Mouse (Mus musculus) gastrocnemius, postnatal 10 days (tissue): Measurements from ENCODE around the gene Cacnb2. TPM values are rescaled to one million over a fixed set of nuclear protein-coding genes. Genes with fewer than 3 reads are reported as not detected.

Source experiments
- DNase-seq: peaks from one replicate; pipeline ENCODE4 v3.0.0; 2021; ENCODE audit warnings: mixed read lengths
- long read RNA-seq, 2 experiments: library from polyadenylated mRNA; stranded (forward); transcript quantifications; one replicate each; pipeline ENCODE4 v2.0.0; 2021
- total RNA-seq, 2 experiments: library from RNA; stranded (reverse); gene quantifications; 2 replicates each; pipeline ENCODE4 v1.2.3; 2021

Gene Cacnb2
- 1 to 10 TPM; 1.6 to 1.8 TPM for total RNA-seq
- long read RNA-seq, experiment 1, result 0 reads
- long read RNA-seq, experiment 2, result 0 reads

GRCm38 (mm10) chr2:14602788-14603187 lies at the start of gene Cacnb2:
Cacnb2 (plus strand) TSS chr2:14603088.
- no peak for DNase-seq

- no peak for DNase-seq
Measured at GRCm38 (mm10) chr2:14568020-14568419, 34.9 kb upstream of the Cacnb2 start.

- no peak for DNase-seq
Measured at GRCm38 (mm10) chr2:14571300-14571699, 31.6 kb upstream of the Cacnb2 start.

GRCm38 (mm10) chr2:14589541-14589940 lies 13.3 kb upstream of the Cacnb2 start:
- no peak for DNase-seq

GRCm38 (mm10) chr2:14597909-14598563 lies 4.9 kb upstream of the Cacnb2 start:
- DNase-seq, result no peak

- DNase-seq, result peak; percentile 48
Measured at GRCm38 (mm10) chr2:14603784-14604781, 1.2 kb downstream of the Cacnb2 start.

- peak; percentile 18 for DNase-seq
Measured at GRCm38 (mm10) chr2:14604791-14605190, 1.9 kb downstream of the Cacnb2 start.

- no peak for DNase-seq
Measured at GRCm38 (mm10) chr2:14605207-14605606, 2.3 kb downstream of the Cacnb2 start.

- no peak for DNase-seq
Measured at GRCm38 (mm10) chr2:14608606-14609005, 5.7 kb downstream of the Cacnb2 start.

- no peak for DNase-seq
Measured at GRCm38 (mm10) chr2:14612705-14613104, 9.8 kb downstream of the Cacnb2 start.

- DNase-seq, result no peak
Measured at GRCm38 (mm10) chr2:14616361-14616760, 13.5 kb downstream of the Cacnb2 start.

- no peak for DNase-seq
Measured at GRCm38 (mm10) chr2:14620120-14620853, 17.4 kb downstream of the Cacnb2 start.

GRCm38 (mm10) chr2:14620891-14621290 lies 18.0 kb downstream of the Cacnb2 start:
- no peak for DNase-seq

- no peak for DNase-seq
Measured at GRCm38 (mm10) chr2:14623820-14624219, 20.9 kb downstream of the Cacnb2 start.

- DNase-seq, result no peak
Measured at GRCm38 (mm10) chr2:14629814-14630492, 27.1 kb downstream of the Cacnb2 start.

GRCm38 (mm10) chr2:14631590-14631989 lies 28.7 kb downstream of the Cacnb2 start:
- no peak for DNase-seq

- no peak for DNase-seq
Measured at GRCm38 (mm10) chr2:14633202-14633601, 30.3 kb downstream of the Cacnb2 start.

GRCm38 (mm10) chr2:14639266-14639665 lies 36.4 kb downstream of the Cacnb2 start:
- no peak for DNase-seq

GRCm38 (mm10) chr2:14639877-14640276 lies 37.0 kb downstream of the Cacnb2 start:
- DNase-seq, result no peak

- DNase-seq, result no peak
Measured at GRCm38 (mm10) chr2:14641040-14641439, 38.2 kb downstream of the Cacnb2 start.

- no peak for DNase-seq
Measured at GRCm38 (mm10) chr2:14651268-14651667, 48.4 kb downstream of the Cacnb2 start.

- no peak for DNase-seq
Measured at GRCm38 (mm10) chr2:14656673-14657072, 53.8 kb downstream of the Cacnb2 start.
